Mouse (Mus musculus): ENCODE measurements at regions not wholly inside any gene's neighbourhood (a gene's known extent, or its start where the extent isn't known, plus 50 kb on each side); places are given as distances from the start of the nearest gene placed in this dataset.

DNA sequence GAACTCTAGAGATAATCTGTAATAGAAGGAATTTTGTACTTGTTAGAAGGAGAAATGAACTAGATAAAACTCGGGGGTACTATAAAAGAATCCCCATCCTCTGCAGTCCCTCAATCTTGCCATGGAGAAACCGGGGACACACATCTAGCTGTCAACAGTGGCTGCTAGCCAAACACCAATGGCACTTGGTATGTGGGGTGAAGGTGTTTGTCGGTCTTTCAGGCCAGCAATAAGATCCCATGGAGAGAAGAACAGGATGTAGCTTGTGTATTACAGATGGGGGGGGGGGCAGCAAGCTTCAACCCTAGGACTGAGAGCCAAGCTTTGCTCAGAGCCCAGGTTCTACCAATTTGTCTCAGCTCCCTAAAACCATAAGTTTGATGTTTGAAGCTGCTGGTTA is 132.5 kb upstream of the Peli2 start:
- DNase-seq, result no peak
- intact Hi-C loops (cut with DNase I), result no loop called here

DNA sequence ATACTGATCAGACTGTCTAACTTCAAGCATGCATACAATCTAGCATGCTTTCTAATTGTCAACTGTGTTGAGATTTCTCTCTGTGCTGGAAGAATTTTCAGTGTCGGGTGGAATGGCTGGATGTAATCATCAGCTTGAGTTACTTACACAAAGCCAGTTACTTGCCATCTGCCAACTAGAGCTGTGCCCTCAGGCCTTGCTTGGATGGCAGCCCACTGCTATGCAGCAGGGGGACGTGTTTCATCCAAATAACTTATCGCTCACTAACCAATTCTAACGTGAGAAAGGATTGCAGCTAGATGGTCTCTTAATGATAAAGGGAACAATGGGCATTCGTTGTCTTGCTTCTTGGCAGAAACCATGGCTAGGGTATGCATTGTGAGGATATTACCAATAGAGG is 131.3 kb upstream of the Peli2 start:
- intact Hi-C loops (cut with DNase I), result no loop called here
- no peak for DNase-seq

DNA sequence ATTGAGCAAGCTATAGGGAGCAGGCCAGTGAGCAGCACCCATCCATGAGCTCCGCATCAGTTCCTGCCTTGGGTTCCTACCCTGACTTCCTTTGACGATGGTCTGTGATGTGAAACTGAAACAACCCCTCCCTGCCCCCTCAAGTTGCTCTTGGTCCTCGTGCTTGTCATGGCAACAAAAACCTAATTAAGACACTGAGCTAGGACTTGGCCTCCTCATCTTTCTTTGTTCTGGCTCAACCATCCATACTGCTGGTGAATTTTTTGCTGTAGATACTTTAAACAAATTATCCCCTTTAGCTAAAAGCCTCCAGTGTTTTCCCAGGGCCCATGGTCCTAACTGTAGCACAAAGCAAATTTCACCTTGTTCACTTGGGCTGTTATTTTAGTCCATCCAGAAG is 129.9 kb upstream of the Peli2 start:
- DNase-seq, result no peak
- intact Hi-C loops (cut with DNase I), result no loop called here

DNA sequence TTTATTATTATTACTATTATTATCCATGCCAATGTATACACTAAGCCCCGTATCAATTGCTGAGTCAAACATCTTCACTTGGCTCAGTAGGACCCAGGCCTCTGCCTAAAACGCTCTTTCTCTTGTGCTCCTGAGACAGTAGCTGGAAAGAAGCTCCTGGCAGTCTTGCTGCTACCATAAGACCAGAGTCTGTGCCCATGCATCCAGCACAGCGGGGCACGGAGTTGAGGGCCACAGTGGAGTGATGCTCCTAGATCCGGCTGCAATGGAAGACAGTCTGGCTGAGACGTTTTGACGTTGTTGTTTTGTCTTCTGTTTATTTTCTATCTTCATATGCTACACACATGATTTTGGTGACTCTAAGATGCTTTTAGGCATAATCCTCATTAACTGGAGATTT is 129.1 kb upstream of the Peli2 start:
- DNase-seq, result no peak
- intact Hi-C loops (cut with DNase I), result no loop called here

DNA sequence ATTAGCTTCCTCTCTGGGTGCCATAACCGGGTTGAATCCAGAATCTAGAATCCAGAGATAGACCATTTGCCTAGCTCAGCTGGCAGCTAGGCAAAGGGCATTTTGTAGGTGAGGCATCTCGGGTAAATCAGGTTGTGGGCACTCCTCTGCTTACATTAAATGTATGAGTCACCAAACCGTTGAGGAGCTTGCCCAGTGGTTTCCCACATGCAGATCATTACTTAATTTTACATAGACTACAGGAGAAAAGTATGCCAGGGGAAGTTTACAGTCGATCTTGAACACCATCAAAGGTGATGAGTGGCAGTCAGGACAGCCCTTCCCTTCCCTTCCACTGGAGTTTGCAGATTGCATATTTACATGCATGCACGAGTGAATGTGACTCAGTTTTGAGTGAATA is 128.5 kb upstream of the Peli2 start:
- intact Hi-C loops (cut with DNase I), result no loop called here
- DNase-seq, result no peak

DNA sequence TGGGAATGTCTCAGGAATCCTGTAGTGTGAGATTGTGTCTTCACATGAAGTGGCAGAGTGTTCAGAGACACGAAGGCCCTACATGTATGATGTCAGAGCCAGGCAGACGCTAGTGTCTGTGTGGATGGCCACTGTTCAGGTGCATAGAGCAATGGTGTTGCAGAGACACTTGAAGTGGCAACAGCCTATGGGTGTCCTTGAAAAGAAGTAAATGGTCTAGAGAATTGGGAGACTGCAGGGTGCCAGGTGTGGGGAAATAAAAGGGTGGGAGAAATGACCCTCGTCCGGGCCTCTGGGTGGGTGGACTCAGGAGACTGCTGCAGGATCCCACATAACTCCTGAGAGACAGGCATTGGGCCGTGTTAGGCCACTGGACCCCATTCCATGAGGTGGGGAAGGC is 127.8 kb upstream of the Peli2 start:
- DNase-seq, result no peak
- intact Hi-C loops (cut with DNase I), result no loop called here

DNA sequence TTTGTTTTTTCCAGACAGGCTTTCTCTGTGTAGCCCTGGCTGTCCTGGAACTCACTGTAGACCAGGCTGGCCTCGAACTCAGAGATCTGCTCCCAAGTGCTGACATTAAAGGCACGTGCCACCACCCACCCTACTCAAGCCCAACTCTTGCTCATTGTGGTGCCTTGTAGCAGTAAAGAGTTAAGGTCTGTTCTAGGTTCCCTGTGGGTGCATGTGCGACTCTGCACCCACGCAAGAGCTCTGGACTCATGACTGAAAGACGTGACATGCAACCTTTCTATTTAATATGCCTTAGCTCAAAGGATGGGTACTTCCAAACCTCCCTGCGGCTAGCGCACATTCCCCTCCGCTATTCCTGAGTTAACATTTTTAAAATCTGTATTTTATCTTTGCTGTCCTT is 121.7 kb upstream of the Peli2 start:
- no peak for DNase-seq
- intact Hi-C loops (cut with DNase I), result no loop called here

DNA sequence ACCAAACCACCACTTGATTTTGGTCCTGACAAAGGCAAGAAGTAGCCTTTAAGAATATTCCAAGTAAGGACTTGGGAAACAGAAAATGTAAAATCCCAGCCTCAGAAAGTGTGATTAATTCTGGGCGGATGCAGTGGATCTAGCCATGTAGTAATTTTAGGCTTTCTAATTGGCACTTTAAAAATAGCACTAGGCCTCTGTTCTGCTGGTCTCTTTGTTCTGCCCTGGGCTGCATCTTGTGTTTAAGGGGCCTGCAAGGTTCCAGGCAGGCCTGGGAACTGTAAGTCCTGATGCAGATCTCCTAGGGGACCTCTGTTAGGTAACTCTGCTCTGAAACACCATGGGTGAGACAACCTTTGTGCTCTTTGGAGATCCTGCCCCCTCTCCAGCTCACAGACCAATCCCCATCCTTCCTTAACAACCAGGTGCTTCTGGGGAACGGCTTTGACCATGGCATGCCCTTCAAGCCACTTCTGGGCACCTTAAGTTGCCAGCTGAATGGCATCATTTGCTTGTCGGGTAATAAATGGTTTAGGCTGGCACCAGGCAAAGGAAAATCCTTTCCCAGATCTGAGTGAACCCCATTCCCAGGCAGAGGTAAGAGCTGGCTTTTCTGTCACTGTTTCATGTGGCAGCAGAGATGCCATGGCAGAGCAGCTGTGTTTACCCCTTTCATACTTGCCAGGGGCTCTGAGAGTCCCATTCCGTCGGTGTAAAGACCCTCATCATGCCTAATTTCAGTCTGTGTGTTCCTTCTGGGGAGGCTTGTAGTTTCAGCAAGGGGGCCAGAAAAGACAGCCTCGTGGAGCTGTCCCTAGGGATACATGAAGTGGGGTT is 115.3 kb upstream of the Peli2 start:
- no peak for DNase-seq

DNA sequence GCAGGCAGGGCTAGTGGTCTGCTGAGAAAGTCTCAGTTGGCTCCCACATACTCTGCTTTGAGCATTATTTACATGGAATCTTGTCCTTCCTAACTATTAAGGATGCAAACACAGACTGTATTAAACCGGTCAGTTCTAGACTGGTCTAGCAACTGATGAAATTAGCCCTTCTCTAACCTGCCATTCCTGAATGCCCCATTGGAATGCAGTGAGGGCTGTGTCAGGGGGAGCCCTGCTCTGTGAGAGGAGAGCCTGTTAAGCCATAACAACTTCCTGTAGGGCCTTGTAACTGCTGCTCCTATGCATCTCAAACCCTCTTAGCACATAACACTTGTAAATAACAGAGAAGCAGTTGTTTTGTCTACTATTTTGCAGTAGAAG is 114.7 kb upstream of the Peli2 start:
- intact Hi-C loops (cut with DNase I), result no loop called here
- no peak for DNase-seq

More for the DNA sequence above, 115.3 kb upstream of the Peli2 start:
- intact Hi-C loops (cut with DNase I), result no loop called here

DNA sequence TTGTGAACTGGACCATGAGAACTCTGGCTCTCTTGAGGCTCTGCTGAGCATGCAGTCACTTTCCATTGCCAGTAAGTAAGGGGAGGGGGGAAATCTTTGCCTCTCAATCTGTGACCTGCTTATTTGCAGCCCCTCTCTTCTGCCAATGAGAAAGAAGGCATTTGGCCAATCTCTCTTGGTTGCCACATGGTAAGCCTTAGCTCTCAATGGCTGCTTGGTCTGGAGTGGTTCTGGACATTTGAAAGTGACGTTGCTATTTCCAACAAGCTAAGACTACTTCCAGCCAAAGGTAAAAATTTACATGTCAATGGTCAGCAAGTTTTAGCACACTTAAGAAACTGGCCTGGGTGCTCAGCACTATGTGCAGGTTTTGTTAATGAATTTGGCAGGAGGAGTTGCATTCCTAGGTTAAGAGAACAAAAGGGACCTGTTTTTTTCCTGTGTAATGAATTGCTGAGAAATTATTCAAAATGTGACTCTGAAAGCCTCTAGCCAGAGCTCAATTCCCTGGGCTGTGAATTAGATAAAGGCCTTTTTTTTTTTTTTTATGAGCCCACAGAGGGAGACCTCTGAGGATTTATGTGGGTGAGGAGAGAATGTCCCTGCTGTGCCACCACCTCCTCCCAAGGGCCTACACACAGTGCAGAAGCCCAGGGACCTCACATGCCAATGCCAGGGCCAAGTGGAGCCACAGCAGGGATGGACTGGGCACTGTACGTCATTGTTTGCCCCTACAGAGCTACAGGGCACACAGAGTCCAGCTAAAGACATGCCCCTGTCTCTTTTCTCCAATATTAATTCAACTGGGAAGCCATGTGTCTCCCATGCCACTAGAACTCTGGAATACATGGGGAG is 108.0 kb upstream of the Peli2 start:
- intact Hi-C loops (cut with DNase I), result no loop called here

DNA sequence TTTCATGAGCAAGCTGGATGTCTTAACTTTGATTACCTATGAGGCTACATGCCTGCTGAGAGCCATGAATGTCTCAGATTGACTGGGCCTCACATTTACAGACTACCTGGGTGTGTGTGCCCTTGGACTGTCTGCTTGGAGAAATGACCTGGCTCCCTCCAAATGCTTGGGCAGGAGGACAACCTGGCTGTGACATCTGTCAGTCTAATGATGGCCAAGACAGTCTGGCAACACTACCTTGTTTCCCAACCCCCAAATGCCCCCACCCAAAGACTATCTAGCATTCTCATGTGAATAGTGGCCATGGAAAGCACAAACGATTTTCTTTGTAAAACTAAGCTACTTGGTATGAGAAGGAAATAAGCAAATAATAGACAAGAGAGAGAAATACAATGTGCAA is 107.2 kb upstream of the Peli2 start:
- intact Hi-C loops (cut with DNase I), result no loop called here

More for the DNA sequence above, 108.0 kb upstream of the Peli2 start:
- DNase-seq, result no peak

DNA sequence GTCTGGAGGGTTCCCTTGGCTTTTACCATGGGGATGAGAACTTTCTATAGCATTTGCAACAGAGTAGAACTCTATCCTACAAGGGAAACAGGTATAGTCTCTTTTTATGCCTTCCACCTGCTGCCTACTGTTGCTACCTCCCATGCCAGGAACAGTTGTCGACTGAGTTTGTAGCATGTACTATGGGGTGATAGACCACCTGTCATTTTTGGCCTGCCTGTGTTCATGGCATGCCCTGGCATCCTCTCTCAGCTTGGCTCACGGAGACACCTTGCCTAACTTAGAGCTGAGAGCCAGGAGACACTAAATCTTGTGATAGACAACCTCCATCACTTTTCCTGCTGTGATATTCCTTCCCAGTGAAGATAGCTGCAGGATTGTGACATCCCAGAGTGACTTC is 105.8 kb upstream of the Peli2 start:
- intact Hi-C loops (cut with DNase I), result no loop called here
- no peak for DNase-seq

More for the DNA sequence above, 107.2 kb upstream of the Peli2 start:
- DNase-seq, result no peak

DNA sequence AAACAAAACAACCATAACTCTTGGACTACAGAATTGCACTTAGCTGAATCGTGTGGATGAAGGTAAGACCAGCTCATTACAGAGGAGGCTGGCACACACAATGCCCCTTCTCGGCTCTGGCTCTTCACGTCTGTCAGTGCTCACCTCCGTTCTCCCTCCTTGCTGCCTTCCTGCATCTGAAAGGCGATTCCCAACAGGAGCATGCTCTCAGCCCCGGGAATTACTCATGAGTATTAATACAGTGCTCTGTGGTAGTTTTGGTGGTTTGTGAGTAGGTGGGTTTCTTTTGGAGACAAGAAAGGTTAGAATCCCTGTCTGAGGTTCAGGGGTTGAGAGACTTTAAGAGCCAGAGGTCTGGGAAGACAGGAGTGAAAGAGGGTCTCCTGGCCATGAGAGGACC is 102.7 kb upstream of the Peli2 start:
- DNase-seq, result no peak
- intact Hi-C loops (cut with DNase I), result no loop called here

DNA sequence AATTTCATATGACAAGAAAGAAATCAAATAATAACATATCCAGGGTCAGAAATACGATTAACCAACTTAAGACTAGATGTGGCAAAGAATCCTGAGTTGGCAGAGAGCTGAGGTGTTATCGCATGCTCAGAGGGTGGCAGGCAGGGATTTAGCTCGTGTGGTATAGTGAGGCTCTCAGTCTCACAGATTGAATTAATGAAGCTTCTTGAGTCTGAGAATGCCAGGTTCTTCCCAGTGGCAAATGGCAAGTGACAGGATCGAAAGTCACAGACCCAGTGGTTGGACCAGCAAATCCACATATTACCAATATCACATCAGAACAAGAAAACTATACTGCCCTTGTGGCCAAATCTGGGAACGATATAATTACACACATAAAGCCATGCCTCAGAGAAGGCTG is 101.3 kb upstream of the Peli2 start:
- intact Hi-C loops (cut with DNase I), result no loop called here

DNA sequence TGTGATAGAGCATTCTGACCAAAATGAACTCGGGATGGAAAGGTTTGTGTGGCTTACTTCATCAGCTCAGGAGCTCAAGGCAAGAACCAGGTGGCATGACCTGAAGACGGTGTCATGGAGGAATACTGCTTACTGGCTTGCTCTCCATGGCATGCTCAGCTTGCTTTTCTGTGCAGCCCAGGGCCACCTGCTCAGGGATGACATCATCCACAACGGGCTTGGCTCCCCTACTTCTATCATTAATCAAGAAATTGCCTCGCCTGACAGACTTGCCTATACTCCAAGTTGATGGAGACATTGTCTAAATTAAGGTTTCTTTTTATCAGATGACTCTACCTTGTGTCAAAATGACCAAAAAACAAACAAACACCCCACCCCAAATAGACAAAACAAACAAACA is 98.4 kb upstream of the Peli2 start:
- intact Hi-C loops (cut with DNase I), result no loop called here

More for the DNA sequence above, 101.3 kb upstream of the Peli2 start:
- DNase-seq, result no peak

DNA sequence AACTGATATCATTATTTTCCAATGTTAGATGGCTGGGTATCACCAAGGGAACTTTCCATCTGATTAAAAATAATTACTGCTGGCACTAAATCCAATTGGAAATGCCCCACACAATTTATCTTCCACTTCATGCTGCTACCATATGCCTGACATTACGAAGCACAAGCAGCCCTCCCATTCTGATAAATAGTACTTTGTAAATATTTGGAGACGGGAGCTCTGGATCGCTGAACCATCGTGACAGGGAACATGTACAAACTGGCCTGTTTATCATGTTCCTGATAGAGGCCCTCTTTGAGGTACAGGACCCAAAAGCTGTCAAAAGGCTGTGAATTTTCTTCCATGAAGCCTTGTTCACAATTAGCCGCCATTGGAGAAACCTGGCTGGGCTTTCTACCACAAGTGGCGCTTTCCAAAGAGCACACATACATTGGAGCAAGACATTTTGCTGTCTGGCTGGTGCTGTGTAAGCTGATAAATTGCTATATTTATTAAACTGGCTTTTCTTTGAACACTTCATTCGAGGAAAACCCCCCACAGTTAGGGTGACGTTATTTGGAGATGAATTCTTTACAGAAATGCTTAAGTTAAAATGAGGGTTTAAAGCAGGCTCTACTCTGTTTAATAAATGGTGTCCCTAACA is 96.5 kb upstream of the Peli2 start:
- intact Hi-C loops (cut with DNase I), result no loop called here
- no peak for DNase-seq

More for the DNA sequence above, 98.4 kb upstream of the Peli2 start:
- no peak for DNase-seq

DNA sequence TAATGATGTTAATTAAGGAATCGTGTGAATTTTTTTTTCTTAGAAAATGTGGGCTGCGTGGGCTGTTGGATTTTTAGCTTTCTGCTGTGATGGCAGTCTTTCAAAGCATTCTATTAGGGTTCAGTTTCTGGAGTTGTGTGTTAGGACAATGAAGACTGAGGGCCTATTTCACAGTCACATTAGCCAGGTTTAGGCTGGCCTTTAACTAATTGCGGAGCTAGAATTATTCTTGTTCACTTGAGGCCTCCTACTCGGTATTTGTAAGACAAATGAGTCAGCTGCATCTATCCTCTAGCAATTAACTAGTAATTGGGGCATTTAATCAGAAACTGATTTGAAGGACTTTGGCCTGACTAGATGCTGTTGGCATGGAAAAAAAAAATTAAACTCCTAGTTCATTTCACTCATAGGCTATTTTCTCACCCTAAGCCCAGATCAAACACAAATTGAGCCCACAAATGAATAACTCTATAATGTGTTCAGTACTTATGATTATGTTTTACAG is 81.3 kb upstream of the Peli2 start:
- intact Hi-C loops (cut with DNase I), result no loop called here
- no peak for DNase-seq

DNA sequence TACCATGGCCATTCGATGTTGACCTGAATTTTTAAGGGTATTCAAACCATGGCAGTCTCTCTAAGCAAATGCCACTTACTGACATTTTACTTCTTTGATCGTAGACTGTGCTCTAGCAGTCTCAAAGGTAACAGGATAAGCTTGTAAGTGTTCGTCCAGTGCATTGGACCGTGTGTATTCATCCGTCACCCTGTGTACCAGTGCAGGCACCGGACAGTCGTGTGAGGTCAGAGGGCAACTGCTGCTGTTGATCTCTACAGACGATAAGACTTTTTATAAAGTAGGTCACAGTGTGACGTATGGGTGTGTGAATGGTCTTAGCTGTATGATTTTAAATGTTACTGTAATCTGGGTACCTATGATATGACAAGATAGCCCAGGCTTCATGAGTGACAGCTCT is 74.5 kb upstream of the Peli2 start:
- intact Hi-C loops (cut with DNase I), result no loop called here
- no peak for DNase-seq

DNA sequence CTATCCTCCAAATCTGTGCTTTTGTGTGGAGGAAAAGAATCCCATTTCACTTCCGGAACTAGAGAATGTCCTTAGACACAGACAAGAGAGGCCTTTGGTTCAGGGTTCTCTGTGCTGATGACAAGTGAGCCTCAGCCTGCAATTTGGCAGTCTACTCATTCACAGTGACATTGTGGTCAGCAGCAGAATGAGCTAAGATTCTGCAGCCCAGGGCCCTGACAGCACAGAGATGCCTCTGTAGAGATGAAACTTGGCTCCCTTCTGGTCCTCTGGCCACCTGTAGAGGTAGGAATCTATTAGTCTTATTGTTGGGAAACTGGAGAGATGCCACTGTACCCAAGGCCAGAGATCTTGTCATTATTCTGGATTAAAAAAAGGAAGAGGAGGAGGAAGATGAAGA is 73.8 kb upstream of the Peli2 start:
- no peak for DNase-seq
- intact Hi-C loops (cut with DNase I), result no loop called here

DNA sequence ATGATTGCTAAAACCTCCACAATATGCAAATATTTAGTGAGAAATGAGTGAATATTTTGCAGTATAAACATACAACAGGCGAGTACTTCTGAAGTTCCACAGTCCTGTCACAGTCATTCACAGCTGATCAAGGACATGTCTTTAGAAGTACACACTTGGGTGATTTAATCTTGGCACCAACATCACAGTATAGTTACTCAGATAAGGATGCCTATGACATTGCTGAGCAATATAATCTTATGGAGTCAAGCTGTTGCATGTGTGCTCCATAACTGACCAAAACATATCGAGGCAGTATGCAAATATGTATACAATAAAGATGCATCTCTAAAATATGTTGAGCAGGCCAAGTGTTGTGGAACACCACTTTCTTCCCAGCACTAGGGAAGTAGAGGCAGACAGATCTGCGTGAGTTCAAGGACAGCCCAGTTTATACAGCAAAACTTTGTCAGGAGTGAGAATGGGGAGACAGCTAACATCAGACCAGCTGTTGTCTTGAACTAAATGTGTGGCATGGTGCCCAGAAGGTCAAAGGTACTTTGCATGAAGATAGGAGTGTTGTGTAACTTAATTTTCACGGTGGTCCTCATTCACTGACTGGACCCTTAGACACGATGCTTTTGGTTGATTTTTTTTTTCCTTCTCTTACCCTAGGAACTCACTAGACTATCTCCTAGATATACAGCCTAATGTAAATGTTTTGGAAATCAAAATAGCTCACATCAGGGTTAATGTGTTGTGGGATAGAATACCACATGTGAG is 70.7 kb upstream of the Peli2 start:
- intact Hi-C loops (cut with DNase I), result no loop called here
- DNase-seq, result no peak

DNA sequence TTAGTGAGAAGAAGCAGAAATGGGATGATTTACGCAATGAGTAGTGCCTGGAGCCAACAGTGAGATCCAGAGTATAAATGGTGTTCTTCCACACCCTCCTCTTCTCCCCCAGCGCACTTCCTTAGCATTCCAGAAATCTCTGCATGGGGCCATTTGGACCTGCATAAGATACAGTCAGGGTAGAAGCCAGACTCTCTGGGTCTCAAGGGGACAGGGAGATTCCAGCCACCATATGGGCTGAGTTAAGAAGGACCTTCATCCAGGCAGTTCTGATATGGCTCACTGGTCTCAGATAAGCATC is 70.2 kb upstream of the Peli2 start:
- intact Hi-C loops (cut with DNase I), result no loop called here
- DNase-seq, result peak in 1 of 2 experiments; percentile 14

All from heart, postnatal 36 days (tissue).